Mouse (Mus musculus): Measurements from ENCODE around the gene Nodal. TPM values are rescaled to one million over a fixed set of nuclear protein-coding genes. Genes with fewer than 3 reads are reported as not detected.
A peak's percentile ranks its signal among the peaks of the same experiment; 100 is the strongest.

Gene Nodal
- total RNA-seq (2021) = under 1 TPM; 0.23 to 0.27 TPM
- long read RNA-seq, experiment 1 = 0 reads
- long read RNA-seq, experiment 2 = 0 reads

GRCm38 (mm10) chr10:61417672-61418071 is at the start of gene Nodal:
Gene Nodal (plus strand): TSS chr10:61417972.
- peak within 1 kb of the TSS; percentile 52 for H3K4me3 ChIP-seq
- DNase-seq (ENCODE audit: low spot score in 2 of 2) = no peak
- no peak for TF ChIP-seq CTCF (conservative IDR thresholded peaks at IDR 0.05)

DNA sequence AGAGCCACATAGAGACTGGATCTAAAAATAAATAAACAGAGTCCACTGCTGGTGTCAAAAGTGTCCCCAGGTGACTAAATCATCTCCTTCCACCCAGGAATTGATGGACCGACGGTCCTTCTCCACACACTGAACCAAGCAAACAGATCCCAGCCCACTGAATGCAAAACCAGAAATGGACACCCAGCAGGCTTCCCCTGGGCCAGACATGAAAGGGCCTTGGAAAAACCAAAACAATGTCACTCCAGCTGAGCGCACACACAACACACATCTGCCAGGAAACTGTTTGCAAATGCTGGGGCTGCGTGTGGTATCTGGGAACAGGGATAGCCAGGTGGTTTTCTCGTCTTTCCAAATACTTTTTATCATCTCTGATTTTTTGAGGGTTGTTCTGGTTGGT is 48.0 kb upstream of the Nodal start:
- Histone ChIP-seq H3K4me3 (no peak overlapping the region), H3K27ac (peak overlapping the region; percentile 65; the same call in 1 of the 2 replicates)
- TF ChIP-seq CTCF (conservative IDR thresholded peaks at IDR 0.05) = no peak
- DNase-seq (ENCODE audit: low spot score in 2 of 2) = no peak

More at GRCm38 (mm10) chr10:61417672-61418071, at the start of gene Nodal:
- H3K27ac ChIP-seq = no peak within 1 kb of the TSS

DNA sequence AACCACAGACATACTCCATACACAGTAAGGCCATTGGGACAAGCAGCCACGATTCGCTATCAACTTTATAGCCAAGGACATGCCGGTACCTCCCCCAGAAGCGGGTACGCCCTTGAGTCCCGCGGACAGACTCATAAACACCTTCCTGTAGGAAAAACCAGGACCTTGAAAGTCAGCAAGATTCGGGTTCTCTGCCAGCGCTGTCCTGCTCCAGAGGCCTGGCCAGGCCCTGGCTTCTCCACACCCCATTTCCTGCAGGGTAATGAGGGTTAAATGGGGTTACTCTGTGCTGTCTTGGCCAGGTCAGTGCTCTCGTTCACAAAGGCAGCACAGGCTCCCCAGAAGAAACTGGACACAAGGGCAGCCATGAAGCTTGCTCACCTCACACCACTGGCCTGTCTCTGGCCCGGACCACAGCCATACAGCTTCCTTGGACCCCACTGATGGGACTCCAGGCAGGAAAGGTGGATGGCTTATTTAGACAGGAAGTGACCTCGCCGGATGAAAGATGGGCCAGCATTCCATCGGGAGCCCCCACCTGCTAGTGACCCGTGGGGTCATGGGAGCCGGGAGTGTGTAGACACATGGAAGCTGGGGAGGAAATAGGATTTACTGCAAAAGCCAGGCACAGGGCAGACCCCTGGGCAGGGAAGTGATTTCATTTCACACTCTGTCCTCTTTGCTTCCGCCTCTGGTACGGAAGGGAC is 47.3 kb upstream of the Nodal start:
- TF ChIP-seq CTCF (conservative IDR thresholded peaks at IDR 0.05) = no peak
- H3K4me3 ChIP-seq = no peak overlapping the region
- peak overlapping the region; percentile 65 for H3K27ac ChIP-seq

GRCm38 (mm10) chr10:61371884-61372584 is 45.7 kb upstream of the Nodal start:
- no peak for DNase-seq (ENCODE audit: low spot score in 2 of 2)
- no peak overlapping the region for H3K4me3 ChIP-seq
- no peak for TF ChIP-seq CTCF (conservative IDR thresholded peaks at IDR 0.05)
- no peak overlapping the region for H3K27ac ChIP-seq

More for the DNA sequence above, 47.3 kb upstream of the Nodal start:
- no peak for DNase-seq (ENCODE audit: low spot score in 2 of 2)

- Histone ChIP-seq H3K27ac (no peak overlapping the region), H3K4me3 (no peak overlapping the region)
- no peak for DNase-seq (ENCODE audit: low spot score in 2 of 2)
- TF ChIP-seq CTCF (conservative IDR thresholded peaks at IDR 0.05) = no peak
These were observed 45.2 kb upstream of the Nodal start for GRCm38 (mm10) chr10:61372585-61372923.

- Histone ChIP-seq H3K4me3 (no peak overlapping the region), H3K27ac (peak overlapping the region; percentile 49)
- no peak for TF ChIP-seq CTCF (conservative IDR thresholded peaks at IDR 0.05)
- no peak for DNase-seq (ENCODE audit: low spot score in 2 of 2)
These were observed 43.7 kb upstream of the Nodal start for GRCm38 (mm10) chr10:61374076-61374475.

GRCm38 (mm10) chr10:61374771-61375481 is 42.8 kb upstream of the Nodal start:
- no peak overlapping the region for H3K4me3 ChIP-seq
- DNase-seq (ENCODE audit: low spot score in 2 of 2) = no peak
- no peak for TF ChIP-seq CTCF (conservative IDR thresholded peaks at IDR 0.05)
- peak overlapping the region; percentile 49; the same call in 1 of the 2 replicates for H3K27ac ChIP-seq

DNA sequence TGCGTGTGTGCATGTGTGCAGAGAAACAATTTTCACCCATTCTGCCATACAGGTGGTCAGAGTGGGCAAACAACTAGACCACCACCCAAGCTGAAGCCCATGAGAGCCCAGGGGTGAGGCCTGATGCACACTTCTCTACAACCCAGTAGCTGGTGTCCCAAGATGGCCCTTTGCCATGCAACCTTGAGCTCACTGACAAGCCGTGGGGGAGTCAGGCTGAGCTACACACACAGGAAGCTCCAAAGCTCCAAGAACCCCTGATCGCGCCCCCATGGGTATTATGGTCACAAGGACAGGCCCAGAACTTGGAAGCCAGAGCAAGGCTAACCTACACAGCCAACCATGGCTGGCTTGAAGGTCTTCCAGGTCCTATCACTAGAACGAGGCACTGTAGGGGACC is 39.7 kb upstream of the Nodal start:
- H3K4me3 ChIP-seq = no peak overlapping the region
- no peak for TF ChIP-seq CTCF (conservative IDR thresholded peaks at IDR 0.05)
- no peak for DNase-seq (ENCODE audit: low spot score in 2 of 2)
- no peak overlapping the region for H3K27ac ChIP-seq

GRCm38 (mm10) chr10:61378698-61379097 is 39.1 kb upstream of the Nodal start:
- TF ChIP-seq CTCF (conservative IDR thresholded peaks at IDR 0.05) = no peak
- no peak overlapping the region for H3K4me3 ChIP-seq
- no peak for DNase-seq (ENCODE audit: low spot score in 2 of 2)
- no peak overlapping the region for H3K27ac ChIP-seq

DNA sequence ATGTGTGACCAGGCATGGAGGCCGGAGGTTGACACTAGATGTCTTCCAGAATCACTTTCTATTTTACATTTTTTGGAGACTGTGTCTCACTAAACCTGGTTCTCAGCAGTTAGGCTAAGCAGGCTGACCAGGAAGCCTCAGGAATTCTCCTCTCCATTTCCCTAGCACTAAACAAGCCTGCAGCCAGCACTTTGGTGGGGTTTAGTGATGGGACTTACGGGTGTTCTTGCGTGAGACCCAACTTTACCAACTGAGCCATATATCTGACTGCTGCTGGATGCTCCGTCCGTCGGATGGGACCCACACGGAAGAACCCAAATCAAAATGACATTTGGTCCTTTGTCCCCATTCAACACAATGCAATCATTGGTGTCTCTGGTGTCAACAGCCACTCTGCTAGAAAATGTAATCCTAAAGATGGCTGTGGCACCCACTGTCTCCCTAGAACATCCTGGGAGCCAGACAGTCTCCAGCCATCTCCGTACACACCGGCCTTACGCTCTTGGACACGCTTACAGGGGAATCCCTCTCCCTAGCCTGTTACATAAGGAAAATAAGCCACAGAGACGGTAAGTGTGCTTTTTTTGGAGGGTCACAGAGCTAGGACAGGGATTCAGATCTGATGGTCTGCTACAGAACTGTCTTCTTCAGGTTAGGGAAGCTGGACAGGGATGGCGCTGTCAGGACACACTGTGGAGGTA is 38.3 kb upstream of the Nodal start:
- no peak overlapping the region; the same call in 1 of the 2 replicates for H3K4me3 ChIP-seq
- no peak for DNase-seq (ENCODE audit: low spot score in 2 of 2)
- H3K27ac ChIP-seq = peak overlapping the region; percentile 89; the same call in 1 of the 2 replicates
- no peak for TF ChIP-seq CTCF (conservative IDR thresholded peaks at IDR 0.05)

DNA sequence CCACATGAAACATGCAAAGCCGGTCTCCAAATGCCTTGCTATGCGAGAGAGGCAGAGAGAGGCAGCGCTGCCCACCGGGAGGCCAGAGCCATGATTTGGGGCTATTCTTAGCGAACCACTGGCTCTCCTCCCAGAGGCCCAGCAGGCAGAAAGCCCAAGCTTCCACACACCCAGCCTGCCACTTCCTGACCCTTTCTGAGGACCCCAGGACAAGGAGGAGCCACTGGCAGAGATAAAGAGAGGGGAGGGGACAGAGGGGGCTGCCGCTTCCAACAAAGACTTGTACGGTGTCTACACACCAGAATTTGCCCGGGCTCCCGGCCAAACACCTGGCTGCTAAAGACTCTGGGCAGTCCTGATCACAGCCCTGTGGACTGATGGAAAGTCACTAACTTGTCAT is 37.6 kb upstream of the Nodal start:
- H3K4me3 ChIP-seq = peak overlapping the region; percentile 86
- no peak for DNase-seq (ENCODE audit: low spot score in 2 of 2)
- no peak for TF ChIP-seq CTCF (conservative IDR thresholded peaks at IDR 0.05)
- peak overlapping the region; percentile 89 for H3K27ac ChIP-seq

- no peak for DNase-seq (ENCODE audit: low spot score in 2 of 2)
- TF ChIP-seq CTCF (conservative IDR thresholded peaks at IDR 0.05) = no peak
- Histone ChIP-seq H3K27ac (peak overlapping the region; percentile 89; the same call in 1 of the 2 replicates), H3K4me3 (peak overlapping the region; percentile 86)
These were observed 35.9 kb upstream of the Nodal start for GRCm38 (mm10) chr10:61381823-61382222.
